Mouse (Mus musculus): Measurements from ENCODE around the gene Sirt7.

- TF ChIP-seq FLI1 (IDR thresholded peaks at IDR 0.05; ENCODE audit: low read length) (no peak), GATA1 (IDR thresholded peaks at IDR 0.05; ENCODE audit: borderline replicate concordance, low read length) (no peak)
These were observed 3.7 kb upstream of the Sirt7 start for GRCm38 (mm10) chr11:120628601-120629340.

All from megakaryocyte, embryonic 14.5 days (primary cell).